In genomic region chr13:34150271-34151027, GRCm38 (mm10) we compare ENCODE assay signal across 7 mouse cellular contexts. TPM values are rescaled to one million over a fixed set of nuclear protein-coding genes. Genes with fewer than 3 reads are reported as not detected.
DNase-seq lines count a peak whose midpoint lies in the region; ATAC-seq lines count a peak whose summit lies in the region.

No protein-coding gene starts in this region.

- 0 out of 2 replicates have a peak, but pooled peaks have one; percentile 8 for ATAC-seq in forebrain, embryonic 12.5 days (ENCODE audit: low FRiP score)
- no peak for ATAC-seq in intestine, embryonic 16.5 days
- no peak for ATAC-seq in midbrain, embryonic 11.5 days (ENCODE audit: low FRiP score)

- peak overlapping the region; percentile 98 for H3K27ac ChIP-seq in forebrain, embryonic 12.5 days
- peak overlapping the region; percentile 54 for H3K27ac ChIP-seq in intestine, embryonic 16.5 days (ENCODE audit: low read length)
- peak overlapping the region; percentile 99 for H3K27ac ChIP-seq in midbrain, embryonic 11.5 days (ENCODE audit: low read depth, low read length)

- peak; percentile 41 for DNase-seq in ovary, postnatal 36 days (ENCODE audit: low spot score)
- no peak for DNase-seq in ovary, adult 18-20 months (ENCODE audit: low spot score)
- DNase-seq in midbrain, embryonic 11.5 days (ENCODE audit: low spot score, missing footprints) = peak; percentile 92
- no peak for DNase-seq in spleen, postnatal 14 days (ENCODE audit: low spot score in 2 of 2)
- DNase-seq in thymus, postnatal 14 days = no peak

- H3K27me3 ChIP-seq in forebrain, embryonic 12.5 days = no peaks in the 10 kb centered on the region
- H3K27me3 ChIP-seq in intestine, embryonic 16.5 days (replicated peaks; ENCODE audit: control insufficient read depth, insufficient read depth, low read length) = no peaks in the 10 kb centered on the region
- H3K27me3 ChIP-seq in midbrain, embryonic 11.5 days (ENCODE audit: control insufficient read depth, insufficient read depth, low read length) = no peaks in the 10 kb centered on the region

- H3K9ac ChIP-seq in forebrain, embryonic 12.5 days = peak overlapping the region; percentile 59
- H3K9ac ChIP-seq in intestine, embryonic 16.5 days (ENCODE audit: low read depth, low read length) = peak overlapping the region; percentile 42
- peak overlapping the region; percentile 74 for H3K9ac ChIP-seq in midbrain, embryonic 11.5 days (ENCODE audit: low read length)

- WGBS in forebrain, embryonic 12.5 days = 10% methylated on average over 19 of the region's 19 CpGs
- 13% methylated on average over 19 of the region's 19 CpGs for WGBS in intestine, embryonic 16.5 days
- WGBS in midbrain, embryonic 11.5 days = 14% methylated on average over 19 of the region's 19 CpGs

- no peaks in the 10 kb centered on the region for H3K36me3 ChIP-seq in forebrain, embryonic 12.5 days (replicated peaks)
- no peaks in the 10 kb centered on the region for H3K36me3 ChIP-seq in intestine, embryonic 16.5 days (ENCODE audit: control insufficient read depth, insufficient read depth, low read length)
- H3K36me3 ChIP-seq in midbrain, embryonic 11.5 days (ENCODE audit: control insufficient read depth, insufficient read depth, low read length) = no peaks in the 10 kb centered on the region

- peak overlapping the region; percentile 59 for H3K4me2 ChIP-seq in forebrain, embryonic 12.5 days
- H3K4me2 ChIP-seq in intestine, embryonic 16.5 days (ENCODE audit: low read depth, low read length) = peak overlapping the region; percentile 43
- H3K4me2 ChIP-seq in midbrain, embryonic 11.5 days = peak overlapping the region; percentile 62

- peak overlapping the region; percentile 19 for H3K4me3 ChIP-seq in forebrain, embryonic 12.5 days (replicated peaks)
- peak overlapping the region; percentile 10; the same call in 1 of the 2 replicates for H3K4me3 ChIP-seq in intestine, embryonic 16.5 days (ENCODE audit: low read length)
- no peak overlapping the region for H3K4me3 ChIP-seq in midbrain, embryonic 11.5 days (ENCODE audit: low read depth, low read length)

- no peaks in the 10 kb centered on the region for H3K9me3 ChIP-seq in forebrain, embryonic 12.5 days
- H3K9me3 ChIP-seq in intestine, embryonic 16.5 days (ENCODE audit: control insufficient read depth, low read length) = no peaks in the 10 kb centered on the region
- no peaks in the 10 kb centered on the region for H3K9me3 ChIP-seq in midbrain, embryonic 11.5 days (ENCODE audit: control insufficient read depth, low read length)

- H3K4me1 ChIP-seq in forebrain, embryonic 12.5 days = peaks cover 57% of the 10 kb centered on the region
- H3K4me1 ChIP-seq in intestine, embryonic 16.5 days (ENCODE audit: control insufficient read depth, insufficient read depth, low read length) = peaks cover 20% of the 10 kb centered on the region
- H3K4me1 ChIP-seq in midbrain, embryonic 11.5 days (ENCODE audit: control insufficient read depth, insufficient read depth, low read length) = peaks cover 38% of the 10 kb centered on the region

RNA-seq across cellular contexts. Expression of gene Psmg4, which starts 12.3 kb away (rescaled TPM):
- 134 and 141 TPM in 2 replicates for polyA plus RNA-seq in forebrain, embryonic 12.5 days (2016; fragmentation: Nextera tagmentation; extraction: Ambion mirVana)
- polyA plus RNA-seq in intestine, embryonic 16.5 days (2015; fragmentation: Nextera tagmentation; extraction: Ambion mirVana) = 66.7 and 67.2 TPM in 2 replicates
- 115 and 120 TPM in 2 replicates for polyA plus RNA-seq in midbrain, embryonic 11.5 days (2014; fragmentation: Nextera tagmentation; extraction: Ambion mirVana)

RNA-seq across cellular contexts. Expression of gene Tubb2b, which starts 20.2 kb away (rescaled TPM):
- 311 and 346 TPM in 2 replicates for polyA plus RNA-seq in forebrain, embryonic 12.5 days (2016; fragmentation: Nextera tagmentation; extraction: Ambion mirVana)
- 30.4 and 36.0 TPM in 2 replicates for polyA plus RNA-seq in intestine, embryonic 16.5 days (2015; fragmentation: Nextera tagmentation; extraction: Ambion mirVana)
- 307 and 321 TPM in 2 replicates for polyA plus RNA-seq in midbrain, embryonic 11.5 days (2014; fragmentation: Nextera tagmentation; extraction: Ambion mirVana)

Comparison
In these comparisons a context has a peak if more than half of its experiments do, and no peak if none do; other contexts are left out.
1. DNase-seq: peak in ovary, postnatal 36 days (single experiment) and midbrain, embryonic 11.5 days (single experiment); none in ovary, adult 18-20 months (single experiment), spleen, postnatal 14 days (0 of 2) and thymus, postnatal 14 days (single experiment).
2. Peak in every context shown above with its lines, with median percentiles within 50 percentile points of each other: H3K27ac ChIP-seq, H3K4me2 ChIP-seq and H3K9ac ChIP-seq.